Mouse (Mus musculus) heart, embryonic 13.5 days (tissue): ENCODE data around the gene Araf. TPM values are rescaled to one million over a fixed set of nuclear protein-coding genes. Genes with fewer than 3 reads are reported as not detected.

Source experiments
- ATAC-seq: fragments of 200-750 bp; cut with Nextera tagmentation; 2 replicates; pipeline ENCODE4 v1.8.0; 2017; ENCODE audit warnings: moderate TSS enrichment; ENCODE audit not compliant: insufficient number of reproducible peaks, low FRiP score, low TSS enrichment; ENCODE audit errors: extremely low read depth
- H3K27ac ChIP-seq: fragments of 300-500 bp; sonication (generic); replicated peaks from 2 replicates; pipeline ENCODE4 v1.5.1; 2015; ENCODE audit warnings: moderate library complexity, mild to moderate bottlenecking, inconsistent platforms
- H3K27me3 ChIP-seq: fragments of 300-500 bp; sonication (generic); replicated peaks from 2 replicates; pipeline ENCODE4 v1.6.1; 2015; ENCODE audit warnings: mild to moderate bottlenecking, inconsistent platforms
- H3K36me3 ChIP-seq: fragments of 300-500 bp; sonication (generic); 2 replicates; pipeline ENCODE4 v1.6.1; 2015; ENCODE audit warnings: mild to moderate bottlenecking, inconsistent platforms
- H3K4me1 ChIP-seq: fragments of 300-500 bp; sonication (generic); 2 replicates; pipeline ENCODE4 v1.6.1; 2015; ENCODE audit warnings: inconsistent platforms
- H3K4me2 ChIP-seq: fragments of 300-500 bp; sonication (generic); 2 replicates; pipeline ENCODE4 v1.6.1; 2015; ENCODE audit warnings: inconsistent platforms, mild to moderate bottlenecking, moderate library complexity
- H3K4me3 ChIP-seq: fragments of 300-500 bp; sonication (generic); 2 replicates; pipeline ENCODE4 v1.5.1; 2015; ENCODE audit warnings: moderate library complexity, mild to moderate bottlenecking, inconsistent platforms
- H3K9ac ChIP-seq: fragments of 300-500 bp; sonication (generic); 2 replicates; pipeline ENCODE4 v1.6.1; 2015; ENCODE audit warnings: inconsistent platforms, mild to moderate bottlenecking, moderate library complexity
- H3K9me3 ChIP-seq: fragments of 300-500 bp; sonication (generic); 2 replicates; pipeline ENCODE4 v1.6.1; 2016; ENCODE audit warnings: inconsistent platforms
- WGBS: fragments of 180-500 bp; shearing (Covaris S2); methylation state at CpG from one replicate; pipeline ENCODE4 v1.1.7; 2015; ENCODE audit warnings: mixed read lengths; 5-methylcytosine and 5-hydroxymethylcytosine counted together
- polyA plus RNA-seq: library from polyadenylated mRNA; unstranded; fragments of >200 nt; fragmentation: Nextera tagmentation; extraction: Ambion mirVana; gene quantifications from 2 replicates; pipeline ENCODE4 v1.2.1, GENCODE M21; 2015

Gene Araf
- polyA plus RNA-seq: 90.5 and 108 TPM in 2 replicates

- no peaks in the 10 kb centered on the region for H3K36me3 ChIP-seq
- peak within 1 kb of the TSS; percentile 87 for H3K27ac ChIP-seq
- 23% methylated on average over 4 of the region's 7 CpGs for WGBS
- peak within 1 kb of the TSS; percentile 82 for H3K9ac ChIP-seq
- H3K4me2 ChIP-seq: peak within 1 kb of the TSS; percentile 68
- no peaks in the 10 kb centered on the region for H3K27me3 ChIP-seq
- H3K4me3 ChIP-seq: peak within 1 kb of the TSS; percentile 55
- no peak for ATAC-seq
- H3K9me3 ChIP-seq: no peaks in the 10 kb centered on the region
- H3K4me1 ChIP-seq: 0 out of 2 replicates have a peak, but pooled peaks cover 3% of the 10 kb centered on the region
Measured at GRCm38 (mm10) chrX:20797681-20798080, at the start of gene Araf. Gene Araf (plus strand): TSS chrX:20797814.

DNA sequence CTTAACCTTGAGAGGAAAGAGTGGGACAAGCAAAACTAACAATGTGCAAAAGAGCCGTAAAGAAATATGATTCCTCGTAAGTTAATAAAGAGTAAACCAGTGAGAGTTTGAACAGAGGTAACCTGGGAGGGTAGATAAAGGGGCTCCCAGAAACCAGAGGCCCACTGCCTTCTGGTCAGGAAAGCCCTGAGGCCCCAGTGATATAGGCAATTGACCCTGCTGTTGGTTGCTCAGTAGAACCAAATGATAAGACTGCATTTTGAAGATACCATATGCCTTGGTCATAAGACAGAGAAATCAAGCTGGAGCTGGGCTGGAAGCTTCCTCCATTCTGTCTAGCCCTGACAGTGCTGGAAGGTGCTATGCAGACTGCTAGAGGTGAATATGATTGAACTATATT, 48.8 kb upstream of the Araf start:
- H3K4me3 ChIP-seq: no peak overlapping the region
- ATAC-seq: no peak
- H3K36me3 ChIP-seq: no peaks in the 10 kb centered on the region
- H3K9me3 ChIP-seq: no peaks in the 10 kb centered on the region
- H3K4me1 ChIP-seq: no peaks in the 10 kb centered on the region
- H3K9ac ChIP-seq: no peak overlapping the region
- no peak overlapping the region for H3K27ac ChIP-seq
- 73% methylated on average over 2 of the region's 2 CpGs for WGBS
- H3K27me3 ChIP-seq: no peaks in the 10 kb centered on the region
- no peak overlapping the region for H3K4me2 ChIP-seq

GRCm38 (mm10) chrX:20761201-20761600, 36.4 kb upstream of the Araf start:
- Histone ChIP-seq H3K9me3 (no peaks in the 10 kb centered on the region; the same call in 1 of the 2 replicates), H3K9ac (no peak overlapping the region), H3K36me3 (no peaks in the 10 kb centered on the region), H3K4me3 (no peak overlapping the region), H3K27ac (no peak overlapping the region), H3K4me1 (no peaks in the 10 kb centered on the region), H3K27me3 (no peaks in the 10 kb centered on the region), H3K4me2 (no peak overlapping the region)
- WGBS: 72% methylated on average over 4 of the region's 4 CpGs
- no peak for ATAC-seq

- H3K4me2 ChIP-seq: no peak overlapping the region
- H3K4me1 ChIP-seq: no peaks in the 10 kb centered on the region
- H3K4me3 ChIP-seq: no peak overlapping the region
- 14% methylated on average over 1 of the region's 1 CpGs for WGBS
- no peak overlapping the region for H3K27ac ChIP-seq
- H3K9me3 ChIP-seq: no peaks in the 10 kb centered on the region
- no peak for ATAC-seq
- H3K27me3 ChIP-seq: no peaks in the 10 kb centered on the region
- H3K9ac ChIP-seq: no peak overlapping the region
- H3K36me3 ChIP-seq: no peaks in the 10 kb centered on the region
Measured at GRCm38 (mm10) chrX:20770697-20771381, 26.8 kb upstream of the Araf start.

DNA sequence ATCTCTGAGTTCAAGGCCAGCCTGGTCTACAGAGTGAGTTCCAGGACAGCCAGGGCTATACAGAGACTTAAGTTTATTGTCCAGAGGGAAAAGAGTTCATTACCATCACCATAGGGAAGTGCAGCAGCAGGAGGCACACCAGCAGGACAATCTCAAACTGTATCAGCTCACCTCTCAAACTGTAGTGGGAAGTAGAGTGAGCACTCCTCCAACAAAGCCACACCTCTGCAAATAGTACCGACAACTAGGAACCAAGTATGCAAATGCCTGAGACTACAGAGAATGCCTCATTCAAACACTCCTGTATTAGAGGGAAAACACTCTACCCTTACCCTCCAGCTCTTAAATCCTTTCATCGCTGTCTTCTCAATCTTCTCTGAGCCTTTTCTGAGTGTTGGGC, 25.9 kb upstream of the Araf start:
- Histone ChIP-seq H3K27ac (no peak overlapping the region), H3K4me1 (no peaks in the 10 kb centered on the region), H3K36me3 (no peaks in the 10 kb centered on the region), H3K27me3 (no peaks in the 10 kb centered on the region), H3K4me3 (no peak overlapping the region), H3K9ac (no peak overlapping the region), H3K9me3 (no peaks in the 10 kb centered on the region), H3K4me2 (no peak overlapping the region)
- ATAC-seq: no peak
- 39% methylated on average over 2 of the region's 2 CpGs for WGBS

DNA sequence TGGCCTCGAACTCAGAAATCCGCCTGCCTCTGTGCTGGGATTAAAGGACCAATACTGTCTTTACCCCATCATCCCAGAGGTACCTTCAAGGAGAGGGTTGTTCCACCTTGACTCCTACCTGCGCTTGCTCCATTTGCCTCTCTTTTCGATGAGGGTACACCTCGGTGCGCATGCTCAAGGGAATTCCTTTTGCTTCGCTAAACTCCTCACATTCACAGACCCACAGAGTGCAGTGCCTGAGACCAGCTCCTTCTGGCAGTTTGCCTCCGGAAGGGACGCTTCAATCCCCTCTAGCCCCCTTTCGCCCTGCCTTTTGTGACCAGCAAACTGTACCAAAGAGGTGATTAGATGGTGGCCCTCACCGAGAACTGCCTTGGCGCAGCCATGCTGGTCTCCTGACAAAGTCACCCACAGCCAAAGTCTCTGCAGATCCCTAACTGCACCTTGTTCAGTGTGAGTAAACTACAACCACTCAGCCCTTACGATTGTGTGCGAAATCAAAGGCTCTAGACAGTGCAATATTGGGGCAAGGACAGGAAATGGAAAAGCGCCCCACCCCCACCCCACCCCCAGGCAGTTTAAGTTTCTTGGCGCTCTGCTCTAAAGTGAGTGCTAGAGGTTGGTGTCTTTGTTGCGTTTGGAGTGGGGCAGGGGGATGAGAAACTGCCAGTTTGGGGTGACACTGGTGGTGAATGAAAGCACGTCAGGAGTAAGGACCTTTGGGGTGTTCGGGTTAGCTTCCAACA, 22.2 kb upstream of the Araf start:
- WGBS: 51% methylated on average over 19 of the region's 19 CpGs
- no peak overlapping the region for H3K27ac ChIP-seq
- H3K4me3 ChIP-seq: peak overlapping the region; percentile 18
- no peaks in the 10 kb centered on the region for H3K27me3 ChIP-seq
- no peak for ATAC-seq
- H3K9ac ChIP-seq: no peak overlapping the region
- no peaks in the 10 kb centered on the region for H3K36me3 ChIP-seq
- H3K9me3 ChIP-seq: no peaks in the 10 kb centered on the region
- no peaks in the 10 kb centered on the region for H3K4me1 ChIP-seq
- H3K4me2 ChIP-seq: peak overlapping the region; percentile 48

DNA sequence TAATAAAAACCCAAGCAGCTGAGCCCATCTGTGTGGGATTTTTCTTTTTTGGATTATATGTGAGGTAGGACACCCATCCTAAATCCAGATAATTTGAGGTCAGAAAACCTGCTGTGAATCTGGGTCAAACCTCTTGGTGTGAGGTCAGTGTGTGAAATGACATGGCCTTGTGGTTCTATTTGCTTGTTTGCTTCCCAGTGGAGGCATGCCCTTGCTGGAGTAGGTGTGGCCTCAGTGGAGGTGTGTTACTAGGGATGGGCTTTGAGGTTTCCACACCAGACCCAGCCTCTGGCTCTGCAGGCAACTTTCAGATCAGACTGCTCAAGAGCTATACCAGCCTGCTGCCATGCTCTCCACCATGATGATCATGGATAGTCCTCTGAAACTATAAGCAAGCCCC, 20.0 kb upstream of the Araf start:
- no peak for ATAC-seq
- H3K9ac ChIP-seq: no peak overlapping the region
- H3K4me1 ChIP-seq: no peaks in the 10 kb centered on the region
- H3K4me3 ChIP-seq: no peak overlapping the region
- H3K36me3 ChIP-seq: no peaks in the 10 kb centered on the region
- H3K4me2 ChIP-seq: no peak overlapping the region
- H3K27ac ChIP-seq: no peak overlapping the region
- no peaks in the 10 kb centered on the region for H3K9me3 ChIP-seq
- no peaks in the 10 kb centered on the region for H3K27me3 ChIP-seq

DNA sequence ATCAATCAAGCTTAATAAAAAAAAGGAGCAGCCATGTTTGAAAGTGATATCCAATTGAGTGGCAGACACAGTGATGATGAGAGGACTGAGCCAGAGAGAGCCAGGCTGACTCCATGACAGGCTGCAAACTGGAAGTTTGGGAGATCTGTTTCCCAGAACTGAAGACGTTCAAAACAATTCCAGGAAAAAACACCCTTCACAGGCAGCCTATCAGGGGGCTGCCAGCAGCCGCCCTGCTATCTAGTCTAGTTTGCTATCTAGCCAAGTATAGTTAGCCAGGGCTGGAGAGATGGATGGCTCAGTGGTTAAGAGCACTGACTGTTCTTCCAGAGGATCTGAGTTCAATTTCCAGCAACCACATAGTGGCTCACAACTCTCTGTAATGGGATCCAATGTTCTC, 10.3 kb upstream of the Araf start:
- Histone ChIP-seq H3K27me3 (no peaks in the 10 kb centered on the region), H3K4me1 (0 out of 2 replicates have a peak, but pooled peaks cover 4% of the 10 kb centered on the region), H3K9ac (no peak overlapping the region), H3K4me3 (no peak overlapping the region), H3K9me3 (no peaks in the 10 kb centered on the region), H3K36me3 (no peaks in the 10 kb centered on the region), H3K4me2 (no peak overlapping the region), H3K27ac (no peak overlapping the region)
- no peak for ATAC-seq
- WGBS: 38% methylated on average over 2 of the region's 2 CpGs

GRCm38 (mm10) chrX:20792417-20792816, 5.2 kb upstream of the Araf start:
- 0 out of 2 replicates have a peak, but pooled peaks cover 4% of the 10 kb centered on the region for H3K4me1 ChIP-seq
- H3K27me3 ChIP-seq: no peaks in the 10 kb centered on the region
- H3K36me3 ChIP-seq: no peaks in the 10 kb centered on the region
- H3K4me3 ChIP-seq: no peak overlapping the region
- no peak overlapping the region for H3K27ac ChIP-seq
- H3K9me3 ChIP-seq: no peaks in the 10 kb centered on the region
- no peak for ATAC-seq
- H3K4me2 ChIP-seq: no peak overlapping the region
- H3K9ac ChIP-seq: no peak overlapping the region
- WGBS: 24% methylated on average over 3 of the region's 3 CpGs

DNA sequence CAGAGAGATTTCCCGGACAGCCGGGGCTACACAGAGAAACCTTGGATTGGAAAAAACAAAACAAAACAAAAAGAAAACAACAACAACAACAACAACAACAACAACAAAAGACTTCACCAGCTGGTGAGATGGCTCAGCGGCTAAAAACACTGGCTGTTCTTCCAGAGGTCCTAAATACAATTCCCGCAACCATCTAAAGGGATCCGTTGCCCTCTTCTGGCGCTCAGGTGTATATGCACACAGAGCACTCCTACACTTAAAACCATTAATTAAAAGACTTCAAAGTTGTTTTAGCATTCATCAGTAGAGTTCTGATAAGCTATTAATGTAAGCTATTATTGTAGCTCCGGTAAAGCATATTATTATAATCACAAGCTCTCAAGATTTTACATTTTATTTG, 4.4 kb upstream of the Araf start:
- Histone ChIP-seq H3K27ac (no peak overlapping the region), H3K36me3 (no peaks in the 10 kb centered on the region), H3K4me2 (no peak overlapping the region), H3K9ac (no peak overlapping the region), H3K9me3 (no peaks in the 10 kb centered on the region), H3K27me3 (no peaks in the 10 kb centered on the region), H3K4me1 (0 out of 2 replicates have a peak, but pooled peaks cover 4% of the 10 kb centered on the region), H3K4me3 (no peak overlapping the region)
- WGBS: 47% methylated on average over 7 of the region's 7 CpGs
- no peak for ATAC-seq

GRCm38 (mm10) chrX:20794229-20794628, 3.4 kb upstream of the Araf start:
- H3K9me3 ChIP-seq: no peaks in the 10 kb centered on the region
- 0 out of 2 replicates have a peak, but pooled peaks cover 7% of the 10 kb centered on the region for H3K4me1 ChIP-seq
- WGBS: 24% methylated on average over 5 of the region's 5 CpGs
- H3K4me3 ChIP-seq: no peak overlapping the region
- H3K36me3 ChIP-seq: no peaks in the 10 kb centered on the region
- no peak overlapping the region for H3K9ac ChIP-seq
- no peaks in the 10 kb centered on the region for H3K27me3 ChIP-seq
- no peak for ATAC-seq
- no peak overlapping the region for H3K4me2 ChIP-seq
- H3K27ac ChIP-seq: no peak overlapping the region
